Mouse (Mus musculus): ENCODE results near the gene Rbpms2. TPM values are rescaled to one million over a fixed set of nuclear protein-coding genes. Genes with fewer than 3 reads are reported as not detected.
A peak's percentile ranks its signal among the peaks of the same experiment; 100 is the strongest.

Gene Rbpms2
- total and polyA plus RNA-seq, 3 experiments: 0.13 to 0.33 TPM; not detected in 1

- H3K4me1 ChIP-seq (ENCODE audit: insufficient read depth, low read depth, low read length): peaks cover 47% of the 10 kb centered on the region
- TF ChIP-seq GATA1 (IDR thresholded peaks at IDR 0.05; ENCODE audit: borderline replicate concordance, low read length) (no peak), POLR2AphosphoS5 (IDR thresholded peaks at IDR 0.05; ENCODE audit: insufficient replicate concordance, low read depth, low read length) (no peak), GATA2 (IDR thresholded peaks at IDR 0.05; ENCODE audit: borderline replicate concordance, low read depth, low read length) (no peak), CTCF (IDR thresholded peaks at IDR 0.05; ENCODE audit: low read depth, low read length) (no peak), TAL1 (conservative IDR thresholded peaks at IDR 0.05; ENCODE audit: low read depth, low read length) (no peak)
- no peak for DNase-seq (ENCODE audit: low spot score)
Measured at GRCm38 (mm10) chr9:65587270-65587572, 42.2 kb upstream of the Rbpms2 start.

GRCm38 (mm10) chr9:65587573-65588358, 41.7 kb upstream of the Rbpms2 start:
- ATAC-seq (ENCODE audit: extremely low read depth, insufficient number of reproducible peaks, low FRiP score, poor library complexity, severe bottlenecking) (no peak), DNase-seq (ENCODE audit: low spot score) (peak; percentile 48)
- H3K4me3 ChIP-seq (ENCODE audit: low read depth, low read length): peak overlapping the region; percentile 81
- H3K27me3 ChIP-seq (ENCODE audit: insufficient read depth, low read length): no peaks in the 10 kb centered on the region
- peaks cover 42% of the 10 kb centered on the region for H3K4me1 ChIP-seq (ENCODE audit: insufficient read depth, low read depth, low read length)
- TF ChIP-seq GATA2 (IDR thresholded peaks at IDR 0.05; ENCODE audit: borderline replicate concordance, low read depth, low read length): no peak
- TF ChIP-seq GATA1 (IDR thresholded peaks at IDR 0.05; ENCODE audit: borderline replicate concordance, low read length): no peak
- no peak for TF ChIP-seq POLR2AphosphoS5 (IDR thresholded peaks at IDR 0.05; ENCODE audit: insufficient replicate concordance, low read depth, low read length)
- TF ChIP-seq CTCF (IDR thresholded peaks at IDR 0.05; ENCODE audit: low read depth, low read length): no peak
- TF ChIP-seq TAL1 (conservative IDR thresholded peaks at IDR 0.05; ENCODE audit: low read depth, low read length): no peak
- H3K36me3 ChIP-seq (replicated peaks): peaks cover 42% of the 10 kb centered on the region
- H3K9me3 ChIP-seq (replicated peaks): no peaks in the 10 kb centered on the region

More at GRCm38 (mm10) chr9:65587270-65587572, 42.2 kb upstream of the Rbpms2 start:
- Histone ChIP-seq H3K4me3 (ENCODE audit: low read depth, low read length) (peak overlapping the region; percentile 81), H3K9me3 (replicated peaks) (no peaks in the 10 kb centered on the region), H3K27me3 (ENCODE audit: insufficient read depth, low read length) (no peaks in the 10 kb centered on the region), H3K36me3 (replicated peaks) (peaks cover 36% of the 10 kb centered on the region)
- no peak for ATAC-seq (ENCODE audit: extremely low read depth, insufficient number of reproducible peaks, low FRiP score, poor library complexity, severe bottlenecking)

- DNase-seq (ENCODE audit: low spot score) (no peak), ATAC-seq (ENCODE audit: extremely low read depth, insufficient number of reproducible peaks, low FRiP score, poor library complexity, severe bottlenecking) (no peak)
- Histone ChIP-seq H3K27me3 (ENCODE audit: insufficient read depth, low read length) (no peaks in the 10 kb centered on the region), H3K36me3 (replicated peaks) (peaks cover 55% of the 10 kb centered on the region), H3K4me1 (ENCODE audit: insufficient read depth, low read depth, low read length) (peaks cover 39% of the 10 kb centered on the region), H3K4me3 (ENCODE audit: low read depth, low read length) (peak overlapping the region; percentile 42; the same call in 1 of the 2 replicates), H3K9me3 (replicated peaks) (no peaks in the 10 kb centered on the region)
- TF ChIP-seq TAL1 (conservative IDR thresholded peaks at IDR 0.05; ENCODE audit: low read depth, low read length): no peak
- no peak for TF ChIP-seq CTCF (IDR thresholded peaks at IDR 0.05; ENCODE audit: low read depth, low read length)
- TF ChIP-seq POLR2AphosphoS5 (IDR thresholded peaks at IDR 0.05; ENCODE audit: insufficient replicate concordance, low read depth, low read length): no peak
- no peak for TF ChIP-seq GATA2 (IDR thresholded peaks at IDR 0.05; ENCODE audit: borderline replicate concordance, low read depth, low read length)
- no peak for TF ChIP-seq GATA1 (IDR thresholded peaks at IDR 0.05; ENCODE audit: borderline replicate concordance, low read length)
Measured at GRCm38 (mm10) chr9:65589091-65589490, 40.4 kb upstream of the Rbpms2 start.

- peaks cover 79% of the 10 kb centered on the region for H3K36me3 ChIP-seq (replicated peaks)
Measured at GRCm38 (mm10) chr9:65592721-65593120, 36.7 kb upstream of the Rbpms2 start.

GRCm38 (mm10) chr9:65593596-65593995, 35.9 kb upstream of the Rbpms2 start:
- peaks cover 76% of the 10 kb centered on the region for H3K36me3 ChIP-seq (replicated peaks)
- no peaks in the 10 kb centered on the region for H3K9me3 ChIP-seq (replicated peaks)
- H3K27me3 ChIP-seq (ENCODE audit: insufficient read depth, low read length): no peaks in the 10 kb centered on the region
- ATAC-seq (ENCODE audit: extremely low read depth, insufficient number of reproducible peaks, low FRiP score, poor library complexity, severe bottlenecking) (no peak), DNase-seq (ENCODE audit: low spot score) (no peak)
- H3K4me3 ChIP-seq (ENCODE audit: low read depth, low read length): no peak overlapping the region
- peaks cover 16% of the 10 kb centered on the region for H3K4me1 ChIP-seq (ENCODE audit: insufficient read depth, low read depth, low read length)
- TF ChIP-seq GATA2 (IDR thresholded peaks at IDR 0.05; ENCODE audit: borderline replicate concordance, low read depth, low read length) (no peak), GATA1 (IDR thresholded peaks at IDR 0.05; ENCODE audit: borderline replicate concordance, low read length) (no peak), POLR2AphosphoS5 (IDR thresholded peaks at IDR 0.05; ENCODE audit: insufficient replicate concordance, low read depth, low read length) (no peak), TAL1 (conservative IDR thresholded peaks at IDR 0.05; ENCODE audit: low read depth, low read length) (no peak), CTCF (IDR thresholded peaks at IDR 0.05; ENCODE audit: low read depth, low read length) (no peak)

More at GRCm38 (mm10) chr9:65592721-65593120, 36.7 kb upstream of the Rbpms2 start:
- Histone ChIP-seq H3K4me1 (ENCODE audit: insufficient read depth, low read depth, low read length) (peaks cover 25% of the 10 kb centered on the region), H3K27me3 (ENCODE audit: insufficient read depth, low read length) (no peaks in the 10 kb centered on the region), H3K9me3 (replicated peaks) (no peaks in the 10 kb centered on the region), H3K4me3 (ENCODE audit: low read depth, low read length) (no peak overlapping the region)
- ATAC-seq (ENCODE audit: extremely low read depth, insufficient number of reproducible peaks, low FRiP score, poor library complexity, severe bottlenecking) (no peak), DNase-seq (ENCODE audit: low spot score) (no peak)
- TF ChIP-seq GATA2 (IDR thresholded peaks at IDR 0.05; ENCODE audit: borderline replicate concordance, low read depth, low read length): no peak
- TF ChIP-seq GATA1 (IDR thresholded peaks at IDR 0.05; ENCODE audit: borderline replicate concordance, low read length): no peak
- TF ChIP-seq POLR2AphosphoS5 (IDR thresholded peaks at IDR 0.05; ENCODE audit: insufficient replicate concordance, low read depth, low read length): no peak
- no peak for TF ChIP-seq TAL1 (conservative IDR thresholded peaks at IDR 0.05; ENCODE audit: low read depth, low read length)
- no peak for TF ChIP-seq CTCF (IDR thresholded peaks at IDR 0.05; ENCODE audit: low read depth, low read length)

GRCm38 (mm10) chr9:65598765-65599249, 30.6 kb upstream of the Rbpms2 start:
- TF ChIP-seq GATA2 (IDR thresholded peaks at IDR 0.05; ENCODE audit: borderline replicate concordance, low read depth, low read length) (no peak), POLR2AphosphoS5 (IDR thresholded peaks at IDR 0.05; ENCODE audit: insufficient replicate concordance, low read depth, low read length) (no peak), TAL1 (conservative IDR thresholded peaks at IDR 0.05; ENCODE audit: low read depth, low read length) (no peak), CTCF (IDR thresholded peaks at IDR 0.05; ENCODE audit: low read depth, low read length) (no peak), GATA1 (IDR thresholded peaks at IDR 0.05; ENCODE audit: borderline replicate concordance, low read length) (no peak)
- Histone ChIP-seq H3K9me3 (replicated peaks) (no peaks in the 10 kb centered on the region), H3K4me1 (ENCODE audit: insufficient read depth, low read depth, low read length) (no peaks in the 10 kb centered on the region; the same call in 1 of the 2 replicates), H3K4me3 (ENCODE audit: low read depth, low read length) (no peak overlapping the region), H3K36me3 (replicated peaks) (peaks cover 27% of the 10 kb centered on the region), H3K27me3 (ENCODE audit: insufficient read depth, low read length) (0 out of 2 replicates have a peak, but pooled peaks cover 4% of the 10 kb centered on the region)
- DNase-seq (ENCODE audit: low spot score) (no peak), ATAC-seq (ENCODE audit: extremely low read depth, insufficient number of reproducible peaks, low FRiP score, poor library complexity, severe bottlenecking) (no peak)
